Mouse (Mus musculus): ENCODE results near the gene Olfr547. TPM values are rescaled to one million over a fixed set of nuclear protein-coding genes. Genes with fewer than 3 reads are reported as not detected.
A peak's percentile ranks its signal among the peaks of the same experiment; 100 is the strongest.

Gene Olfr547
- total RNA-seq, 2 experiments from 2014 or later: not detected

- peak; percentile 94 for DNase-seq (ENCODE audit: low spot score)
Measured at GRCm38 (mm10) chr7:102564999-102565997, 30.7 kb downstream of the Olfr547 start, which contains the start of gene Trim21. Gene Trim21 (minus strand): TSS chr7:102565486.

GRCm38 (mm10) chr7:102566219-102566618 lies 31.7 kb downstream of the Olfr547 start:
- DNase-seq (ENCODE audit: low spot score): no peak

GRCm38 (mm10) chr7:102571142-102571541 lies 36.6 kb downstream of the Olfr547 start, which contains the start of gene Olfr550:
Gene Olfr550 (plus strand): TSS chr7:102571442.
- no peak for DNase-seq (ENCODE audit: low spot score)

- no peak for DNase-seq (ENCODE audit: low spot score)
Measured at GRCm38 (mm10) chr7:102573174-102573830, 38.8 kb downstream of the Olfr547 start.

GRCm38 (mm10) chr7:102575998-102576397 lies 41.4 kb downstream of the Olfr547 start:
- DNase-seq (ENCODE audit: low spot score): no peak

Other genes starting within 250 kb of the Olfr547 start
- gene Rrm1, start 93.1 kb upstream of the Olfr547 start, total RNA-seq (2021): 10 to 100 TPM; 18.1 to 20.5 TPM
- gene Olfr543, start 53.1 kb upstream of the Olfr547 start, total RNA-seq (2021): not detected
- gene Olfr544, start 46.4 kb upstream of the Olfr547 start, total RNA-seq (2021): not detected
- gene Olfr545, start 35.2 kb upstream of the Olfr547 start, total RNA-seq (2021): not detected
- not detected for gene Olfr548-ps1, start 6.1 kb downstream of the Olfr547 start, total RNA-seq (2021)
- gene Olfr549, start 15.1 kb downstream of the Olfr547 start, total RNA-seq (2021): not detected
- gene Trim21, start 30.7 kb downstream of the Olfr547 start, total RNA-seq (2021): 1 to 10 TPM; 1.7 to 3.2 TPM
- under 1 TPM in 1 of 2 experiments, not detected in 1; 0.16 TPM for gene Olfr550, start 36.7 kb downstream of the Olfr547 start, total RNA-seq (2021)
- not detected for gene Olfr551, start 57.1 kb downstream of the Olfr547 start, total RNA-seq (2021)
- under 1 TPM; 0.09 to 0.17 TPM for gene Olfr552, start 63.0 kb downstream of the Olfr547 start, total RNA-seq (2021)
- gene Olfr553, start 83.5 kb downstream of the Olfr547 start, total RNA-seq (2021): not detected
- not detected for gene Olfr554, start 103.7 kb downstream of the Olfr547 start, total RNA-seq (2021)
- gene Olfr555, start 124.1 kb downstream of the Olfr547 start, total RNA-seq (2021): not detected
- not detected for gene Olfr556, start 130.2 kb downstream of the Olfr547 start, total RNA-seq (2021)
- gene Trim68, start 152.6 kb downstream of the Olfr547 start, total RNA-seq (2021): 1 to 10 TPM; 3.8 to 4.5 TPM
- gene Olfr557, start 161.2 kb downstream of the Olfr547 start, total RNA-seq (2021): not detected
- gene Olfr558, start 167.5 kb downstream of the Olfr547 start, total RNA-seq (2021): 1 to 10 TPM in 1 of 2 experiments, under 1 TPM in 1; 0.91 to 1.3 TPM
- not detected for gene Olfr33, start 184.3 kb downstream of the Olfr547 start, total RNA-seq (2021)
- gene Olfr559, start 192.7 kb downstream of the Olfr547 start, total RNA-seq (2021): not detected
- not detected for gene Olfr560, start 224.6 kb downstream of the Olfr547 start, total RNA-seq (2021)
- under 1 TPM; 0.21 to 0.40 TPM for gene Olfr78, start 224.7 kb downstream of the Olfr547 start, total RNA-seq (2021)
- gene Olfr561, start 236.5 kb downstream of the Olfr547 start, total RNA-seq (2021): not detected

Data from gastrocnemius, adult 18-20 months (tissue).